Comparison of ENCODE assay signal across 22 mouse cellular contexts in the genomic region with DNA sequence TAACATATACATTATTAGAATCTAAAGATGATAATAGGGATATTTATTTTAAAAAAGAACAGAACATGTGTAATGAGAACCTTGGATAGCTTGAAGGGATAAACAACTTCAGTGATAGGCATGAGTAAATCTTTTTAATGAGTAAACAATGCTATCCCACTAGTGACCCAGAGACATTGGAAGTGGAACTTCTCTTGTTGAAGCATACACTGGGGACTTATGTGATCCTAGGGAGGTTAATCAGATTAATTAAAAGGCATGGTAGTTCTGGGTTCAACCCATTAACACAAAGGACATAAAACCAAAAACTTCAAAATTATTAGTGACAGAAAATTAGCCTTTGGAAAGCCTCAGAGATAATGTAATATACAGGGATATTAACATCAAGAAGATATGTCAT.
"Had no signal": no experiment of that assay in that cellular context is flagged by ENCODE, and none has a peak within 500 bp of the region (broad histone marks: within the 10 kb centered on the region; RNA-seq: fewer than 3 reads in every experiment).

No protein-coding gene starts in this region.

- ATAC-seq: forebrain, embryonic 13.5 days; forebrain, embryonic 14.5 days; forebrain, embryonic 15.5 days; forebrain, embryonic 16.5 days; forebrain, postnatal 0 days had no signal

- DNase-seq: cerebellum, adult 2 months; cerebellum, adult 8-10 months; cerebellum, adult 9-10 months; cerebellum, adult 9-11 months; cerebellum, postnatal 10 days; cerebellum, postnatal 14 days; cerebellum, postnatal 25 days; cerebellum, postnatal 36 days; embryo, embryonic 11 days; forebrain, postnatal 0 days; gastrocnemius, adult 2 months; gastrocnemius, postnatal 10 days; gastrocnemius, postnatal 14 days; gastrocnemius, postnatal 25 days; gastrocnemius, postnatal 36 days; heart, adult 11 months; heart, adult 18-20 months; heart, adult 2 months had no signal
